Mouse (Mus musculus): ENCODE measurements around the gene 5730480H06Rik.

The 5730480H06Rik gene

GRCm38 (mm10) chr5:48430459-48430858 is 102.7 kb downstream of the 5730480H06Rik start:
- DNase-seq, result no peak

- no peak for DNase-seq
Observed at GRCm38 (mm10) chr5:48448888-48449287, 121.1 kb downstream of the 5730480H06Rik start.

- no peak for DNase-seq
Observed at GRCm38 (mm10) chr5:48460221-48460620, 132.5 kb downstream of the 5730480H06Rik start.
